Mouse (Mus musculus) ES-Bruce4 (cell line): Measurements from ENCODE around the gene Gm8922. TPM values are rescaled to one million over a fixed set of nuclear protein-coding genes. Genes with fewer than 3 reads are reported as not detected.
"Not testable (repeated sequence)": the region's sequence is repeated elsewhere in the genome, so short reads cannot be mapped to it uniquely, and the experiment has no call there.

Experiments used
- H3K27ac ChIP-seq: 2 replicates; pipeline ENCODE4 v1.5.1; 2012; ENCODE audit warnings: low read length, inconsistent platforms; ENCODE audit not compliant: insufficient read depth
- H3K27me3 ChIP-seq: 2 replicates; pipeline ENCODE4 v1.6.1; 2012; ENCODE audit warnings: mild to moderate bottlenecking, low read length, inconsistent platforms; ENCODE audit not compliant: control insufficient read depth, poor library complexity, insufficient read depth, severe bottlenecking
- H3K36me3 ChIP-seq: 2 replicates; pipeline ENCODE4 v1.6.1; 2012; ENCODE audit warnings: inconsistent platforms, mild to moderate bottlenecking, low read length, moderate library complexity; ENCODE audit not compliant: control insufficient read depth, poor library complexity, insufficient read depth, severe bottlenecking
- H3K4me1 ChIP-seq: one replicate; pipeline ENCODE4 v1.8.1; 2011; ENCODE audit warnings: low read length; ENCODE audit not compliant: control insufficient read depth, insufficient read depth
- H3K4me3 ChIP-seq: 2 replicates; pipeline ENCODE4 v1.5.1; 2011; ENCODE audit warnings: low read depth, mild to moderate bottlenecking, low read length
- H3K9ac ChIP-seq: 2 replicates; pipeline ENCODE4 v1.6.1; 2012; ENCODE audit warnings: low read depth, mild to moderate bottlenecking, inconsistent platforms; ENCODE audit not compliant: poor library complexity, severe bottlenecking
- H3K9me3 ChIP-seq: replicated peaks from 2 replicates; pipeline ENCODE4 v1.6.1; 2012; ENCODE audit warnings: mild to moderate bottlenecking, low read length, inconsistent platforms; ENCODE audit not compliant: control insufficient read depth, poor library complexity, insufficient read depth, severe bottlenecking
- polyA plus RNA-seq: library from polyadenylated mRNA; stranded (reverse); fragments of >200 nt; gene quantifications from 2 replicates; pipeline ENCODE4 v1.2.4, GENCODE M21; 2011; ENCODE audit warnings: low read depth; ENCODE audit not compliant: missing spikeins, insufficient read depth, insufficient read length

The Gm8922 gene
- polyA plus RNA-seq: not detected in 2 replicates

DNA sequence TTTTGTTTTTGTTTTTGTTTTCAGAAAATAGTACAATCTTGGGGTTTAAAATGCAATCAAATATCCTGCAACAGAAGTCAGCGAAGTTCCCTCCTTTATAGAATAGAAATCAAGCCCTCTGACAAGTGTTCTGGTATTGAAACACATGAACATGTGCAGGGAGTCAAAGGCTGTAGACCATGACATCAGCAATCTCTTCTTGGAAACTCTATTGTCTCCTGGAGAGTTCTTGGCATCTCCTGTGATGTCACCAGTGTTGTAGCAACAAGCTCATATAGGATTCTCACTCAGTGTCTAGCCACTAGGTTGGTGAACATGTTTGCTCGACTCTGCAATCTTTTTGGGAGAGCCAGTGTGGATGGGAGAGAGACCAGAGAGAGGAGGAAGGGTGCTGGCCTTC, at the start of gene Gm8922:
TSS of gene Gm8922 (plus strand) at position 301 of the 400 bp plus-strand sequence.
- not testable (repeated sequence) for H3K9ac ChIP-seq, H3K4me3 ChIP-seq, H3K27ac ChIP-seq

More for the DNA sequence above, at the start of gene Gm8922:
- not testable (repeated sequence) for H3K27me3 ChIP-seq, H3K9me3 ChIP-seq, H3K36me3 ChIP-seq, H3K4me1 ChIP-seq

Other genes starting within 250 kb of the Gm8922 start
- not detected in 2 replicates for gene Gm8906, start 179.3 kb upstream of the Gm8922 start, polyA plus RNA-seq
- not detected in 2 replicates for gene Gm6460, start 87.0 kb upstream of the Gm8922 start, polyA plus RNA-seq
- gene Gm8926, start 88.6 kb downstream of the Gm8922 start, polyA plus RNA-seq: not detected in 2 replicates
- not detected in 2 replicates for gene Gm6465, start 163.6 kb downstream of the Gm8922 start, polyA plus RNA-seq
- gene 4933402N22Rik, start 236.1 kb downstream of the Gm8922 start, polyA plus RNA-seq: not detected in 2 replicates